Mouse (Mus musculus) cerebellum, adult 11-12 months (tissue): ENCODE results near the gene Slc48a1.

ENCODE experiments used
- DNase-seq: peaks from one replicate; pipeline ENCODE4 v3.0.0; 2022

Slc48a1 gene

GRCm38 (mm10) chr15:97809942-97810341, 31.6 kb downstream of the Slc48a1 start:
- peak; percentile 33 for DNase-seq

GRCm38 (mm10) chr15:97810399-97810798, 32.1 kb downstream of the Slc48a1 start:
- DNase-seq = no peak

GRCm38 (mm10) chr15:97811307-97811706, 33.0 kb downstream of the Slc48a1 start:
- DNase-seq = peak; percentile 51

GRCm38 (mm10) chr15:97812126-97812525, 33.8 kb downstream of the Slc48a1 start:
- peak; percentile 92 for DNase-seq

- peak; percentile 54 for DNase-seq
Observed at GRCm38 (mm10) chr15:97812875-97813274, 34.6 kb downstream of the Slc48a1 start.

GRCm38 (mm10) chr15:97813452-97814204, 35.3 kb downstream of the Slc48a1 start:
- peak; percentile 94 for DNase-seq

GRCm38 (mm10) chr15:97814703-97815102, 36.4 kb downstream of the Slc48a1 start:
- no peak for DNase-seq

- no peak for DNase-seq
Observed at GRCm38 (mm10) chr15:97815254-97815653, 36.9 kb downstream of the Slc48a1 start.

- no peak for DNase-seq
Observed at GRCm38 (mm10) chr15:97816199-97816994, 38.1 kb downstream of the Slc48a1 start.

- no peak for DNase-seq
Observed at GRCm38 (mm10) chr15:97819937-97820336, 41.6 kb downstream of the Slc48a1 start.

GRCm38 (mm10) chr15:97821321-97821982, 43.1 kb downstream of the Slc48a1 start:
- DNase-seq = no peak

GRCm38 (mm10) chr15:97821983-97822363, 43.7 kb downstream of the Slc48a1 start:
- no peak for DNase-seq

- DNase-seq = no peak
Observed at GRCm38 (mm10) chr15:97822545-97823228, 44.4 kb downstream of the Slc48a1 start.

GRCm38 (mm10) chr15:97823479-97823878, 45.2 kb downstream of the Slc48a1 start:
- DNase-seq = no peak

GRCm38 (mm10) chr15:97824042-97824441, 45.7 kb downstream of the Slc48a1 start:
- no peak for DNase-seq

- DNase-seq = peak; percentile 43
Observed at GRCm38 (mm10) chr15:97825071-97825940, 47.0 kb downstream of the Slc48a1 start.

GRCm38 (mm10) chr15:97825941-97826587, 47.7 kb downstream of the Slc48a1 start:
- no peak for DNase-seq

- DNase-seq = no peak
Observed at GRCm38 (mm10) chr15:97826588-97827261, 48.4 kb downstream of the Slc48a1 start.

- no peak for DNase-seq
Observed at GRCm38 (mm10) chr15:97827401-97827800, 49.1 kb downstream of the Slc48a1 start.

GRCm38 (mm10) chr15:97828221-97828842, 50.0 kb downstream of the Slc48a1 start:
- DNase-seq = no peak
